Mouse (Mus musculus) liver, embryonic 16.5 days (tissue): ENCODE measurements around the gene Il1r1. TPM values are rescaled to one million over a fixed set of nuclear protein-coding genes. Genes with fewer than 3 reads are reported as not detected.

Source experiments
- ATAC-seq: fragments of 200-750 bp; cut with Nextera tagmentation; 2 replicates; pipeline ENCODE4 v1.8.0; 2017; ENCODE audit warnings: low read depth, mild to moderate bottlenecking, moderate number of reproducible peaks, moderate library complexity
- H3K27ac ChIP-seq: fragments of 300-500 bp; sonication (generic); 2 replicates; pipeline ENCODE4 v1.5.1; 2014; ENCODE audit warnings: mild to moderate bottlenecking, low read length
- H3K27me3 ChIP-seq: fragments of 300-500 bp; sonication (generic); 2 replicates; pipeline ENCODE4 v1.6.1; 2014; ENCODE audit warnings: low read depth, low read length, mixed read lengths; ENCODE audit not compliant: control insufficient read depth, insufficient read depth
- H3K36me3 ChIP-seq: fragments of 300-500 bp; sonication (generic); 2 replicates; pipeline ENCODE4 v1.6.1; 2014; ENCODE audit warnings: mild to moderate bottlenecking; ENCODE audit not compliant: control insufficient read depth, insufficient read depth
- H3K4me1 ChIP-seq: fragments of 300-500 bp; sonication (generic); 2 replicates; pipeline ENCODE4 v1.6.1; 2014; ENCODE audit warnings: low read depth, low read length, mixed read lengths; ENCODE audit not compliant: control insufficient read depth
- H3K4me2 ChIP-seq: fragments of 300-500 bp; sonication (generic); 2 replicates; pipeline ENCODE4 v1.6.1; 2014; ENCODE audit warnings: low read depth, low read length, mixed read lengths
- H3K4me3 ChIP-seq: fragments of 300-500 bp; sonication (generic); 2 replicates; pipeline ENCODE4 v1.5.1; 2014; ENCODE audit warnings: low read depth, mild to moderate bottlenecking, low read length
- H3K9ac ChIP-seq: fragments of 300-500 bp; sonication (generic); 2 replicates; pipeline ENCODE4 v1.6.1; 2014; ENCODE audit warnings: low read depth, low read length
- H3K9me3 ChIP-seq: fragments of 300-500 bp; sonication (generic); replicated peaks from 2 replicates; pipeline ENCODE4 v1.6.1; 2016; ENCODE audit warnings: low read length; ENCODE audit not compliant: control insufficient read depth
- WGBS: fragments of 180-500 bp; shearing (Covaris S2); extraction: QIAGEN DNeasy Blood & Tissue Kit; methylation state at CpG from one replicate; pipeline ENCODE4 v1.1.7; 2014; ENCODE audit not compliant: insufficient replicate concordance; 5-methylcytosine and 5-hydroxymethylcytosine counted together
- polyA plus RNA-seq: library from polyadenylated mRNA; unstranded; fragments of >200 nt; fragmentation: Nextera tagmentation; extraction: Ambion mirVana; gene quantifications from 2 replicates; pipeline ENCODE4 v1.2.1, GENCODE M21; 2015

Gene Il1r1
- polyA plus RNA-seq, 1 experiment from 2014 or later: 7.2 TPM

- ATAC-seq: no peak
- WGBS: 56% methylated on average over 10 of the region's 10 CpGs
- Histone ChIP-seq H3K4me2 (no peak overlapping the region), H3K9ac (no peak overlapping the region), H3K36me3 (no peaks in the 10 kb centered on the region), H3K4me3 (no peak overlapping the region), H3K4me1 (no peaks in the 10 kb centered on the region; the same call in none of the 2 replicates), H3K27ac (no peak overlapping the region), H3K27me3 (peaks cover 5% of the 10 kb centered on the region), H3K9me3 (no peaks in the 10 kb centered on the region)
These were observed 46.7 kb downstream of the Il1r1 start for GRCm38 (mm10) chr1:40271486-40272055.

- no peaks in the 10 kb centered on the region for H3K9me3 ChIP-seq
- no peak overlapping the region for H3K27ac ChIP-seq
- no peaks in the 10 kb centered on the region for H3K36me3 ChIP-seq
- no peak for ATAC-seq
- H3K27me3 ChIP-seq: peaks cover 2% of the 10 kb centered on the region; the same call in 1 of the 2 replicates
- no peak overlapping the region for H3K4me2 ChIP-seq
- H3K4me3 ChIP-seq: no peak overlapping the region
- H3K4me1 ChIP-seq: no peaks in the 10 kb centered on the region; the same call in none of the 2 replicates
- 65% methylated on average over 3 of the region's 3 CpGs for WGBS
- no peak overlapping the region for H3K9ac ChIP-seq
These were observed 47.3 kb downstream of the Il1r1 start for GRCm38 (mm10) chr1:40272204-40272603.

GRCm38 (mm10) chr1:40273491-40273890 lies 48.6 kb downstream of the Il1r1 start:
- no peak for ATAC-seq
- no peak overlapping the region for H3K27ac ChIP-seq
- no peaks in the 10 kb centered on the region for H3K27me3 ChIP-seq
- H3K36me3 ChIP-seq: no peaks in the 10 kb centered on the region
- 63% methylated on average over 1 of the region's 1 CpGs for WGBS
- H3K9me3 ChIP-seq: no peaks in the 10 kb centered on the region
- no peak overlapping the region for H3K4me2 ChIP-seq
- no peaks in the 10 kb centered on the region; the same call in none of the 2 replicates for H3K4me1 ChIP-seq
- no peak overlapping the region for H3K4me3 ChIP-seq
- H3K9ac ChIP-seq: no peak overlapping the region

GRCm38 (mm10) chr1:40275285-40276013 lies 50.6 kb downstream of the Il1r1 start:
- no peaks in the 10 kb centered on the region; the same call in 1 of the 2 replicates for H3K4me1 ChIP-seq
- no peaks in the 10 kb centered on the region for H3K27me3 ChIP-seq
- H3K36me3 ChIP-seq: no peaks in the 10 kb centered on the region
- no peak overlapping the region for H3K9ac ChIP-seq
- H3K27ac ChIP-seq: no peak overlapping the region
- 51% methylated on average over 10 of the region's 10 CpGs for WGBS
- no peaks in the 10 kb centered on the region for H3K9me3 ChIP-seq
- no peak for ATAC-seq
- no peak overlapping the region for H3K4me3 ChIP-seq
- H3K4me2 ChIP-seq: no peak overlapping the region

GRCm38 (mm10) chr1:40277944-40278343 lies 53.1 kb downstream of the Il1r1 start:
- Histone ChIP-seq H3K4me2 (no peak overlapping the region), H3K4me3 (no peak overlapping the region), H3K9ac (no peak overlapping the region), H3K4me1 (no peaks in the 10 kb centered on the region), H3K27ac (no peak overlapping the region), H3K9me3 (no peaks in the 10 kb centered on the region), H3K36me3 (no peaks in the 10 kb centered on the region), H3K27me3 (no peaks in the 10 kb centered on the region)
- no peak; the same call in 1 of the 2 replicates for ATAC-seq
- WGBS: 48% methylated on average over 4 of the region's 4 CpGs

GRCm38 (mm10) chr1:40278720-40279119 lies 53.8 kb downstream of the Il1r1 start:
- Histone ChIP-seq H3K27ac (no peak overlapping the region), H3K4me3 (no peak overlapping the region), H3K27me3 (no peaks in the 10 kb centered on the region), H3K9me3 (no peaks in the 10 kb centered on the region), H3K4me1 (no peaks in the 10 kb centered on the region), H3K4me2 (no peak overlapping the region), H3K36me3 (no peaks in the 10 kb centered on the region), H3K9ac (no peak overlapping the region)
- WGBS: 35% methylated on average over 2 of the region's 2 CpGs
- no peak for ATAC-seq

GRCm38 (mm10) chr1:40279182-40279743 lies 54.4 kb downstream of the Il1r1 start:
- 70% methylated on average over 11 of the region's 11 CpGs for WGBS
- ATAC-seq: no peak
- H3K4me3 ChIP-seq: no peak overlapping the region
- H3K36me3 ChIP-seq: no peaks in the 10 kb centered on the region
- H3K27ac ChIP-seq: no peak overlapping the region
- H3K9me3 ChIP-seq: no peaks in the 10 kb centered on the region
- no peak overlapping the region for H3K9ac ChIP-seq
- peaks cover 2% of the 10 kb centered on the region; the same call in 1 of the 2 replicates for H3K4me1 ChIP-seq
- H3K4me2 ChIP-seq: no peak overlapping the region
- no peaks in the 10 kb centered on the region for H3K27me3 ChIP-seq

GRCm38 (mm10) chr1:40281950-40282349 lies 57.1 kb downstream of the Il1r1 start:
- Histone ChIP-seq H3K27ac (no peak overlapping the region), H3K4me1 (peaks cover 2% of the 10 kb centered on the region; the same call in 1 of the 2 replicates), H3K9me3 (no peaks in the 10 kb centered on the region), H3K36me3 (no peaks in the 10 kb centered on the region), H3K9ac (no peak overlapping the region), H3K27me3 (no peaks in the 10 kb centered on the region), H3K4me2 (no peak overlapping the region), H3K4me3 (no peak overlapping the region)
- ATAC-seq: no peak
- 52% methylated on average over 4 of the region's 4 CpGs for WGBS

GRCm38 (mm10) chr1:40282394-40282793 lies 57.5 kb downstream of the Il1r1 start:
- no peaks in the 10 kb centered on the region for H3K36me3 ChIP-seq
- H3K27ac ChIP-seq: no peak overlapping the region
- H3K4me2 ChIP-seq: no peak overlapping the region
- no peaks in the 10 kb centered on the region for H3K27me3 ChIP-seq
- ATAC-seq: no peak
- H3K9me3 ChIP-seq: no peaks in the 10 kb centered on the region
- WGBS: 62% methylated on average over 3 of the region's 3 CpGs
- no peak overlapping the region for H3K9ac ChIP-seq
- no peak overlapping the region for H3K4me3 ChIP-seq
- peaks cover 2% of the 10 kb centered on the region; the same call in 1 of the 2 replicates for H3K4me1 ChIP-seq
